Mouse (Mus musculus): ENCODE data around the gene Pde4b. TPM values are rescaled to one million over a fixed set of nuclear protein-coding genes. Genes with fewer than 3 reads are reported as not detected.
A peak's percentile ranks its signal among the peaks of the same experiment; 100 is the strongest.

Pde4b gene
- polyA plus RNA-seq, 1 experiment, result 7.5 TPM

- no peak for TF ChIP-seq CTCF (IDR thresholded peaks at IDR 0.05; ENCODE audit: control insufficient read depth, insufficient read depth, insufficient replicate concordance, low read depth, low read length)
- no peak for TF ChIP-seq POLR2A (IDR thresholded peaks at IDR 0.05; ENCODE audit: control insufficient read depth, low read depth, low read length)
- Histone ChIP-seq H3K36me3 (ENCODE audit: control insufficient read depth, insufficient read depth, low read length) (no peaks in the 10 kb centered on the region), H3K4me3 (ENCODE audit: control insufficient read depth, low read depth, low read length) (no peak overlapping the region), H3K27me3 (ENCODE audit: control insufficient read depth, insufficient read depth, low read length) (no peaks in the 10 kb centered on the region), H3K27ac (ENCODE audit: control insufficient read depth, insufficient read depth, low read depth, low read length) (no peak overlapping the region), H3K4me1 (ENCODE audit: control insufficient read depth, insufficient read depth, low read length) (no peaks in the 10 kb centered on the region)
These were observed 391.5 kb downstream of the Pde4b start for GRCm38 (mm10) chr4:102478860-102479259.

- Histone ChIP-seq H3K27me3 (ENCODE audit: control insufficient read depth, insufficient read depth, low read length) (no peaks in the 10 kb centered on the region), H3K4me3 (ENCODE audit: control insufficient read depth, low read depth, low read length) (no peak overlapping the region), H3K27ac (ENCODE audit: control insufficient read depth, insufficient read depth, low read depth, low read length) (no peak overlapping the region), H3K36me3 (ENCODE audit: control insufficient read depth, insufficient read depth, low read length) (no peaks in the 10 kb centered on the region), H3K4me1 (ENCODE audit: control insufficient read depth, insufficient read depth, low read length) (no peaks in the 10 kb centered on the region)
- TF ChIP-seq CTCF (IDR thresholded peaks at IDR 0.05; ENCODE audit: control insufficient read depth, insufficient read depth, insufficient replicate concordance, low read depth, low read length) (peak; percentile 30; the same call in 1 of the 2 replicates), POLR2A (IDR thresholded peaks at IDR 0.05; ENCODE audit: control insufficient read depth, low read depth, low read length) (no peak)
These were observed 393.6 kb downstream of the Pde4b start for GRCm38 (mm10) chr4:102480830-102481484.

- Histone ChIP-seq H3K36me3 (ENCODE audit: control insufficient read depth, insufficient read depth, low read length) (no peaks in the 10 kb centered on the region), H3K27ac (ENCODE audit: control insufficient read depth, insufficient read depth, low read depth, low read length) (no peak overlapping the region), H3K27me3 (ENCODE audit: control insufficient read depth, insufficient read depth, low read length) (no peaks in the 10 kb centered on the region), H3K4me1 (ENCODE audit: control insufficient read depth, insufficient read depth, low read length) (no peaks in the 10 kb centered on the region), H3K4me3 (ENCODE audit: control insufficient read depth, low read depth, low read length) (no peak overlapping the region)
- no peak for TF ChIP-seq POLR2A (IDR thresholded peaks at IDR 0.05; ENCODE audit: control insufficient read depth, low read depth, low read length)
- no peak for TF ChIP-seq CTCF (IDR thresholded peaks at IDR 0.05; ENCODE audit: control insufficient read depth, insufficient read depth, insufficient replicate concordance, low read depth, low read length)
These were observed 396.1 kb downstream of the Pde4b start for GRCm38 (mm10) chr4:102483354-102484018.

GRCm38 (mm10) chr4:102484738-102485137 lies 397.4 kb downstream of the Pde4b start:
- Histone ChIP-seq H3K27me3 (ENCODE audit: control insufficient read depth, insufficient read depth, low read length) (no peaks in the 10 kb centered on the region), H3K4me1 (ENCODE audit: control insufficient read depth, insufficient read depth, low read length) (no peaks in the 10 kb centered on the region), H3K27ac (ENCODE audit: control insufficient read depth, insufficient read depth, low read depth, low read length) (no peak overlapping the region), H3K36me3 (ENCODE audit: control insufficient read depth, insufficient read depth, low read length) (no peaks in the 10 kb centered on the region), H3K4me3 (ENCODE audit: control insufficient read depth, low read depth, low read length) (no peak overlapping the region)
- no peak for TF ChIP-seq POLR2A (IDR thresholded peaks at IDR 0.05; ENCODE audit: control insufficient read depth, low read depth, low read length)
- TF ChIP-seq CTCF (IDR thresholded peaks at IDR 0.05; ENCODE audit: control insufficient read depth, insufficient read depth, insufficient replicate concordance, low read depth, low read length), result no peak

- Histone ChIP-seq H3K27me3 (ENCODE audit: control insufficient read depth, insufficient read depth, low read length) (no peaks in the 10 kb centered on the region), H3K4me1 (ENCODE audit: control insufficient read depth, insufficient read depth, low read length) (no peaks in the 10 kb centered on the region), H3K4me3 (ENCODE audit: control insufficient read depth, low read depth, low read length) (no peak overlapping the region), H3K36me3 (ENCODE audit: control insufficient read depth, insufficient read depth, low read length) (no peaks in the 10 kb centered on the region), H3K27ac (ENCODE audit: control insufficient read depth, insufficient read depth, low read depth, low read length) (no peak overlapping the region)
- TF ChIP-seq CTCF (IDR thresholded peaks at IDR 0.05; ENCODE audit: control insufficient read depth, insufficient read depth, insufficient replicate concordance, low read depth, low read length), result no peak
- TF ChIP-seq POLR2A (IDR thresholded peaks at IDR 0.05; ENCODE audit: control insufficient read depth, low read depth, low read length), result no peak
These were observed 399.0 kb downstream of the Pde4b start for GRCm38 (mm10) chr4:102486134-102486920.

GRCm38 (mm10) chr4:102486921-102487240 lies 399.5 kb downstream of the Pde4b start:
- no peaks in the 10 kb centered on the region for H3K36me3 ChIP-seq (ENCODE audit: control insufficient read depth, insufficient read depth, low read length)
- no peaks in the 10 kb centered on the region for H3K4me1 ChIP-seq (ENCODE audit: control insufficient read depth, insufficient read depth, low read length)
- no peak overlapping the region for H3K4me3 ChIP-seq (ENCODE audit: control insufficient read depth, low read depth, low read length)
- no peaks in the 10 kb centered on the region for H3K27me3 ChIP-seq (ENCODE audit: control insufficient read depth, insufficient read depth, low read length)
- H3K27ac ChIP-seq (ENCODE audit: control insufficient read depth, insufficient read depth, low read depth, low read length), result no peak overlapping the region
- TF ChIP-seq CTCF (IDR thresholded peaks at IDR 0.05; ENCODE audit: control insufficient read depth, insufficient read depth, insufficient replicate concordance, low read depth, low read length) (no peak), POLR2A (IDR thresholded peaks at IDR 0.05; ENCODE audit: control insufficient read depth, low read depth, low read length) (no peak)

GRCm38 (mm10) chr4:102488000-102488399 lies 400.7 kb downstream of the Pde4b start:
- no peak overlapping the region for H3K27ac ChIP-seq (ENCODE audit: control insufficient read depth, insufficient read depth, low read depth, low read length)
- H3K36me3 ChIP-seq (ENCODE audit: control insufficient read depth, insufficient read depth, low read length), result no peaks in the 10 kb centered on the region
- no peaks in the 10 kb centered on the region for H3K4me1 ChIP-seq (ENCODE audit: control insufficient read depth, insufficient read depth, low read length)
- no peaks in the 10 kb centered on the region for H3K27me3 ChIP-seq (ENCODE audit: control insufficient read depth, insufficient read depth, low read length)
- H3K4me3 ChIP-seq (ENCODE audit: control insufficient read depth, low read depth, low read length), result no peak overlapping the region
- TF ChIP-seq CTCF (IDR thresholded peaks at IDR 0.05; ENCODE audit: control insufficient read depth, insufficient read depth, insufficient replicate concordance, low read depth, low read length) (no peak), POLR2A (IDR thresholded peaks at IDR 0.05; ENCODE audit: control insufficient read depth, low read depth, low read length) (no peak)

Measured in testis, adult 2 months (tissue).